Mouse (Mus musculus) heart, embryonic 10.5 days (tissue): ENCODE measurements around the gene Psmg4. TPM values are rescaled to one million over a fixed set of nuclear protein-coding genes. Genes with fewer than 3 reads are reported as not detected.

ENCODE experiments used
- DNase-seq: peaks from one replicate; pipeline ENCODE4 v3.0.0-alpha.2; 2017; ENCODE audit warnings: low spot score
- H3K27ac ChIP-seq: fragments of 300-500 bp; sonication (generic); 2 replicates; pipeline ENCODE4 v1.5.1; 2016; ENCODE audit warnings: mild to moderate bottlenecking
- H3K27me3 ChIP-seq: fragments of 300-500 bp; sonication (generic); 2 replicates; pipeline ENCODE4 v1.6.1; 2016; ENCODE audit warnings: mild to moderate bottlenecking; ENCODE audit not compliant: poor library complexity, insufficient read depth, severe bottlenecking
- H3K36me3 ChIP-seq: fragments of 300-500 bp; sonication (generic); 2 replicates; pipeline ENCODE4 v1.6.1; 2016; ENCODE audit warnings: mild to moderate bottlenecking, moderate library complexity
- H3K4me1 ChIP-seq: fragments of 300-500 bp; sonication (generic); 2 replicates; pipeline ENCODE4 v1.6.1; 2016; ENCODE audit warnings: mild to moderate bottlenecking
- H3K4me3 ChIP-seq: fragments of 300-500 bp; sonication (generic); 2 replicates; pipeline ENCODE4 v1.5.1; 2016; ENCODE audit warnings: mild to moderate bottlenecking, moderate library complexity
- H3K9me3 ChIP-seq: fragments of 300-500 bp; sonication (generic); 2 replicates; pipeline ENCODE4 v1.6.1; 2016; ENCODE audit warnings: mild to moderate bottlenecking, moderate library complexity
- WGBS: fragments of 180-500 bp; shearing (Covaris S2); methylation state at CpG from one replicate; pipeline ENCODE4 v1.1.7; 2016; 5-methylcytosine and 5-hydroxymethylcytosine counted together
- polyA plus RNA-seq: library from polyadenylated mRNA; unstranded; fragments of >200 nt; fragmentation: Nextera tagmentation; extraction: Ambion mirVana; gene quantifications from 2 replicates; pipeline ENCODE4 v1.2.1, GENCODE M21; 2016

Psmg4 gene
- polyA plus RNA-seq, 1 experiment from 2014 or later: 70.3 TPM

GRCm38 (mm10) chr13:34131011-34131707, 31.6 kb upstream of the Psmg4 start:
- Histone ChIP-seq H3K27me3 (peaks cover 11% of the 10 kb centered on the region; the same call in 1 of the 2 replicates), H3K36me3 (peaks cover 4% of the 10 kb centered on the region; the same call in 1 of the 2 replicates), H3K4me1 (peaks cover 40% of the 10 kb centered on the region), H3K9me3 (no peaks in the 10 kb centered on the region), H3K4me3 (peak overlapping the region; percentile 80), H3K27ac (peak overlapping the region; percentile 89)
- WGBS: under 1% methylated on average over 24 of the region's 24 CpGs
- DNase-seq: peak; percentile 88

GRCm38 (mm10) chr13:34131708-34132060, 31.1 kb upstream of the Psmg4 start:
- H3K36me3 ChIP-seq: peaks cover 4% of the 10 kb centered on the region; the same call in 1 of the 2 replicates
- DNase-seq: no peak
- peaks cover 11% of the 10 kb centered on the region; the same call in 1 of the 2 replicates for H3K27me3 ChIP-seq
- H3K4me3 ChIP-seq: peak overlapping the region; percentile 80
- WGBS: 1% methylated on average over 10 of the region's 10 CpGs
- peak overlapping the region; percentile 89 for H3K27ac ChIP-seq
- H3K4me1 ChIP-seq: peaks cover 40% of the 10 kb centered on the region
- H3K9me3 ChIP-seq: no peaks in the 10 kb centered on the region

- Histone ChIP-seq H3K9me3 (no peaks in the 10 kb centered on the region), H3K4me3 (peak overlapping the region; percentile 80), H3K27me3 (peaks cover 11% of the 10 kb centered on the region; the same call in 1 of the 2 replicates), H3K4me1 (peaks cover 40% of the 10 kb centered on the region), H3K36me3 (peaks cover 4% of the 10 kb centered on the region; the same call in 1 of the 2 replicates), H3K27ac (peak overlapping the region; percentile 89)
- under 1% methylated on average over 15 of the region's 15 CpGs for WGBS
- no peak for DNase-seq
Observed at GRCm38 (mm10) chr13:34132299-34132698, 30.5 kb upstream of the Psmg4 start.

- Histone ChIP-seq H3K4me1 (peaks cover 40% of the 10 kb centered on the region), H3K36me3 (peaks cover 4% of the 10 kb centered on the region; the same call in 1 of the 2 replicates), H3K4me3 (peak overlapping the region; percentile 80), H3K27ac (peak overlapping the region; percentile 89; the same call in 1 of the 2 replicates), H3K9me3 (no peaks in the 10 kb centered on the region), H3K27me3 (peaks cover 14% of the 10 kb centered on the region; the same call in 1 of the 2 replicates)
- no peak for DNase-seq
- 33% methylated on average over 6 of the region's 6 CpGs for WGBS
Observed at GRCm38 (mm10) chr13:34132875-34133274, 29.9 kb upstream of the Psmg4 start.

GRCm38 (mm10) chr13:34133326-34134071, 29.3 kb upstream of the Psmg4 start:
- Histone ChIP-seq H3K4me3 (peak overlapping the region; percentile 38), H3K36me3 (no peaks in the 10 kb centered on the region)
- 12% methylated on average over 15 of the region's 15 CpGs for WGBS

GRCm38 (mm10) chr13:34134276-34134675, 28.5 kb upstream of the Psmg4 start:
- Histone ChIP-seq H3K36me3 (no peaks in the 10 kb centered on the region), H3K27me3 (peaks cover 16% of the 10 kb centered on the region; the same call in 1 of the 2 replicates), H3K4me3 (no peak overlapping the region), H3K4me1 (peaks cover 33% of the 10 kb centered on the region), H3K27ac (no peak overlapping the region), H3K9me3 (no peaks in the 10 kb centered on the region)
- 67% methylated on average over 7 of the region's 7 CpGs for WGBS
- DNase-seq: no peak

More at GRCm38 (mm10) chr13:34133326-34134071, 29.3 kb upstream of the Psmg4 start:
- Histone ChIP-seq H3K4me1 (peaks cover 40% of the 10 kb centered on the region), H3K9me3 (no peaks in the 10 kb centered on the region), H3K27me3 (peaks cover 16% of the 10 kb centered on the region; the same call in 1 of the 2 replicates), H3K27ac (no peak overlapping the region; the same call in 1 of the 2 replicates)
- DNase-seq: no peak

GRCm38 (mm10) chr13:34136605-34137004, 26.2 kb upstream of the Psmg4 start:
- H3K36me3 ChIP-seq: no peaks in the 10 kb centered on the region
- H3K9me3 ChIP-seq: no peaks in the 10 kb centered on the region
- no peak for DNase-seq
- H3K4me3 ChIP-seq: no peak overlapping the region
- WGBS: 78% methylated on average over 7 of the region's 7 CpGs
- H3K4me1 ChIP-seq: peaks cover 23% of the 10 kb centered on the region
- no peak overlapping the region for H3K27ac ChIP-seq
- H3K27me3 ChIP-seq: peaks cover 16% of the 10 kb centered on the region; the same call in 1 of the 2 replicates

- no peak overlapping the region for H3K27ac ChIP-seq
- no peaks in the 10 kb centered on the region for H3K36me3 ChIP-seq
- H3K4me3 ChIP-seq: no peak overlapping the region
- no peak for DNase-seq
- no peaks in the 10 kb centered on the region for H3K9me3 ChIP-seq
- no peaks in the 10 kb centered on the region for H3K27me3 ChIP-seq
- 61% methylated on average over 5 of the region's 5 CpGs for WGBS
- peaks cover 7% of the 10 kb centered on the region; the same call in 1 of the 2 replicates for H3K4me1 ChIP-seq
Observed at GRCm38 (mm10) chr13:34143389-34143788, 19.4 kb upstream of the Psmg4 start.

GRCm38 (mm10) chr13:34146916-34147315, 15.8 kb upstream of the Psmg4 start:
- Histone ChIP-seq H3K27ac (no peak overlapping the region), H3K4me1 (peaks cover 29% of the 10 kb centered on the region), H3K4me3 (no peak overlapping the region), H3K36me3 (no peaks in the 10 kb centered on the region), H3K9me3 (no peaks in the 10 kb centered on the region), H3K27me3 (no peaks in the 10 kb centered on the region)
- WGBS: 59% methylated on average over 3 of the region's 3 CpGs
- DNase-seq: no peak

GRCm38 (mm10) chr13:34148181-34148580, 14.6 kb upstream of the Psmg4 start:
- H3K4me1 ChIP-seq: peaks cover 29% of the 10 kb centered on the region
- no peak for DNase-seq
- WGBS: 77% methylated on average over 3 of the region's 3 CpGs
- H3K36me3 ChIP-seq: no peaks in the 10 kb centered on the region
- H3K4me3 ChIP-seq: no peak overlapping the region
- H3K27ac ChIP-seq: peak overlapping the region; percentile 90
- no peaks in the 10 kb centered on the region for H3K9me3 ChIP-seq
- no peaks in the 10 kb centered on the region for H3K27me3 ChIP-seq

GRCm38 (mm10) chr13:34148767-34149392, 13.9 kb upstream of the Psmg4 start:
- Histone ChIP-seq H3K27ac (peak overlapping the region; percentile 90), H3K4me1 (peaks cover 34% of the 10 kb centered on the region), H3K4me3 (peak overlapping the region; percentile 54), H3K27me3 (no peaks in the 10 kb centered on the region), H3K36me3 (no peaks in the 10 kb centered on the region), H3K9me3 (no peaks in the 10 kb centered on the region)
- 6% methylated on average over 23 of the region's 23 CpGs for WGBS
- peak; percentile 87 for DNase-seq

GRCm38 (mm10) chr13:34149463-34150176, 13.1 kb upstream of the Psmg4 start:
- Histone ChIP-seq H3K4me3 (peak overlapping the region; percentile 54), H3K9me3 (no peaks in the 10 kb centered on the region), H3K27me3 (no peaks in the 10 kb centered on the region), H3K4me1 (peaks cover 38% of the 10 kb centered on the region), H3K36me3 (no peaks in the 10 kb centered on the region), H3K27ac (peak overlapping the region; percentile 90)
- DNase-seq: peak; percentile 66
- WGBS: 42% methylated on average over 5 of the region's 5 CpGs
